Mouse (Mus musculus): ENCODE measurements at regions not wholly inside any gene's neighbourhood (a gene's known extent, or its start where the extent isn't known, plus 50 kb on each side); places are given as distances from the start of the nearest gene placed in this dataset.
"Not testable (repeated sequence)": the region's sequence is repeated elsewhere in the genome, so short reads cannot be mapped to it uniquely, and the experiment has no call there.

DNA sequence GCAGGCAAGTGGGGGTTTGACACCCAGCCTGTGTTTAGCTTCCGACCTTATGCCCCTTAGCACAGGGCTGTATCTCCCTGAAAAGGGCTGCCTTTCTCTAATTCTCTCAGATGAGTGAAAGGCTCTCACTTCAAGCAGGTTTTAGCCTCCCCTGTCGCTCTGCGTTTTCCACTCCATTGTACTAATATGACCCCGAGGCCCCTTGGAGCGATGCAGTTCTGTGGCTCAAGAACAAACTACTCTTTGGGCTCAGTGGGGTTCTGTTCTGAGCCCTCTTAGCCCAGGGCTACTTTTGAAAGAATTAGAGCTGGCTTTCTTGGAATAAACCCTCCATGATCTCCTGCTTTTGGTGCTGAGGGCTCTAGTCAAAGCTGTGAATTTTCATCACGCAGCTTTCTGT is 53.4 kb upstream of the Castor2 start:
- no peak overlapping the region for H3K9ac ChIP-seq
- H3K4me1 ChIP-seq (replicated peaks), result no peaks in the 10 kb centered on the region
- H3K9me3 ChIP-seq, result no peaks in the 10 kb centered on the region
- no peak overlapping the region for H3K4me3 ChIP-seq
- H3K27ac ChIP-seq (replicated peaks), result no peak overlapping the region
- H3K27me3 ChIP-seq, result 0 out of 2 replicates have a peak, but pooled peaks cover 6% of the 10 kb centered on the region
- no peaks in the 10 kb centered on the region for H3K36me3 ChIP-seq
- ATAC-seq (ENCODE audit: low FRiP score, low read depth), result no peak
- 40% methylated on average over 6 of the region's 6 CpGs for WGBS
- H3K4me2 ChIP-seq, result no peak overlapping the region

DNA sequence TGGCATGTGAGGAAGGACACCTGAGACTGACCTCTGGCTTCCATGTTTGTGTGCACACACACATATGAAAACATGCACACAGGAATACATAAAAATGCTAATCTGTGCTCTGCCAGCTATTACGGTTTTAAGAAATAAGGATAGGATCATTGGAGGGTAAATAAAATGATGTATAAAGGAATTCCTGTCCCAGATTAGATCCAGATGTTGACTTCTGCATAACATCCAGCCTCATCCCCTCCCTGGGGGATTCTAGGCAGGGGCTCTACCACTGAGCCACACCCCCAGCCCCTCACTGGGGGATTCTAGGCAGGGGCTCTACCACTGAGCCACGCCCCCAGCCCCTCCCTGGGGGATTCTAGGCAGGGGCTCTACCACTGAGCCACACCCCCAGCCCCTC is 56.6 kb upstream of the Castor2 start:
- 77% methylated on average over 1 of the region's 2 CpGs for WGBS
- not testable (repeated sequence) for H3K9me3 ChIP-seq; H3K4me1 ChIP-seq (replicated peaks); H3K4me2 ChIP-seq; H3K9ac ChIP-seq; H3K27ac ChIP-seq (replicated peaks); H3K36me3 ChIP-seq; H3K27me3 ChIP-seq; ATAC-seq (ENCODE audit: low FRiP score, low read depth); H3K4me3 ChIP-seq

DNA sequence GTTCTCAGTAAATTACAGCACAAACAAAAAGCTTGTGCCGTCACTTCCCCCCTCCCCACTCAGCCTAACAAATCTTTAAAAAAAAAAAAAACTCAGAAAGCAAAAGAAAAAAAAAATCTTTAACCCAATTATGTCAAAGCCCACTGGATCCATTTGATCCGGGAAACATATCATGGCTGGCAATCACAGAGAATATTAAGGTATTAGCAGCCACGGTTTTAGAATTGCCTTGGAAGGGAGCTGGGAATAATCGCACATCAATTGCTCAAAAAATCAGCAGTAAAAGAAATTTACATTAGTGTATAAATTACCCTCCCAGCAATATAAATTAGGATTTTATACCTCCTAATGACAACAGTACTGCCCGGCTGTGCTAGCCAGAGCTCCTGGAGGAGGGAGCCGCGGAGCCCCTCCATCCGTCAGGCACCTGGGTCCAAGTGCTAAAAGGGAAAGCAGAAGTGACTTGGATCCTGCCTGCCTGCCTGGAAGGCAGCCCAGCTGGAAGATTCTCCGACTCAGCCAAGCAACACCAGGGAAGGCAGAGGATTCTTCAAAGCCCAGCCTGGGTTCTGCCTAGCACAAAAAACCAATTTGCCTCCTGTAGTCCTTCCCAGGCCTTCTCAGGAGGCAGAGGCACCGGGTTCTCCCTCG is 72.1 kb upstream of the Castor2 start:
- no peaks in the 10 kb centered on the region for H3K36me3 ChIP-seq
- no peak for ATAC-seq (ENCODE audit: low FRiP score, low read depth)
- WGBS, result 17% methylated on average over 11 of the region's 11 CpGs
- peak overlapping the region; percentile 73 for H3K27ac ChIP-seq (replicated peaks)
- H3K9ac ChIP-seq, result no peak overlapping the region
- H3K27me3 ChIP-seq, result no peaks in the 10 kb centered on the region
- H3K4me2 ChIP-seq, result peak overlapping the region; percentile 20; the same call in 1 of the 2 replicates
- no peak overlapping the region for H3K4me3 ChIP-seq
- no peaks in the 10 kb centered on the region for H3K9me3 ChIP-seq
- H3K4me1 ChIP-seq (replicated peaks), result peaks cover 10% of the 10 kb centered on the region

DNA sequence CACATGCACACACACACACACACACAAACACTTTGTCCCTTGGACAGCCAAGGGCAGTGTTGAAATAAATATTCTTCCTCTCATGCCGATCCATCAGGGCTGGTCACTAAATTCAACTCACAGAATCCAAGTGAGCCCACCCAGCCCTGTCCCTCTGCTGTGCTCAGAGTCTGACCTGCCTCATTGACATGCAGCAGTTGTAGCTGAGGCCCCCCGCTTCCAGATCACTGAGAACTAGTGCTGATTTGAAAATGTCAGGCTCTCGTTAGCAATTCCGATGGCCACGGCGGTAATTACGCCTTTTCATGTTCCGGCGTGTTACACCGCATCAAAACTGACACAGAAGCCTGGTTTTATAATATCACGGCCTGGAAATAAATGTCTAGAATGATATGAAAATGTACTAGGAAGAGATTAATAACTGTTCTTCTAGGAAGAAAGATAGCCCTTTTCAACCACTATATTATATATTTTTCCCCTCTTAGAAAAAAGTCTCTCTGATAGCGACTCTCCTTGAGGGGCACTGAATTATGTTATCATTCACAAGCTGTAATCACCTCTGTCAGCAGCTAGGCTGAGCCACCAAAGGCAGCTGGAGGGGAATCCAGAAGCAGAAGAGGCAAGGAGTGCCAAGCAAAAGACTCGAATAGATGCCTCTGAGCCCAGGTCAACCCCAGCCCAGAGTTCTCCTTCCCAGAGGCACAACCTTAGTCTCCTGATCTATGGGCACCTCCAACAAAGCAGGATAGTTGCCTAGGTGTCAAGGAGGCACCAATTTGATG is 79.7 kb upstream of the Castor2 start:
- H3K36me3 ChIP-seq, result no peaks in the 10 kb centered on the region
- H3K4me2 ChIP-seq, result peak overlapping the region; percentile 26; the same call in 1 of the 2 replicates
- no peak for ATAC-seq (ENCODE audit: low FRiP score, low read depth)
- H3K4me1 ChIP-seq (replicated peaks), result peaks cover 19% of the 10 kb centered on the region
- H3K27ac ChIP-seq (replicated peaks), result peak overlapping the region; percentile 22; the same call in 1 of the 2 replicates
- no peak overlapping the region for H3K9ac ChIP-seq
- H3K4me3 ChIP-seq, result no peak overlapping the region
- WGBS, result 31% methylated on average over 13 of the region's 13 CpGs
- H3K27me3 ChIP-seq, result no peaks in the 10 kb centered on the region
- H3K9me3 ChIP-seq, result no peaks in the 10 kb centered on the region

DNA sequence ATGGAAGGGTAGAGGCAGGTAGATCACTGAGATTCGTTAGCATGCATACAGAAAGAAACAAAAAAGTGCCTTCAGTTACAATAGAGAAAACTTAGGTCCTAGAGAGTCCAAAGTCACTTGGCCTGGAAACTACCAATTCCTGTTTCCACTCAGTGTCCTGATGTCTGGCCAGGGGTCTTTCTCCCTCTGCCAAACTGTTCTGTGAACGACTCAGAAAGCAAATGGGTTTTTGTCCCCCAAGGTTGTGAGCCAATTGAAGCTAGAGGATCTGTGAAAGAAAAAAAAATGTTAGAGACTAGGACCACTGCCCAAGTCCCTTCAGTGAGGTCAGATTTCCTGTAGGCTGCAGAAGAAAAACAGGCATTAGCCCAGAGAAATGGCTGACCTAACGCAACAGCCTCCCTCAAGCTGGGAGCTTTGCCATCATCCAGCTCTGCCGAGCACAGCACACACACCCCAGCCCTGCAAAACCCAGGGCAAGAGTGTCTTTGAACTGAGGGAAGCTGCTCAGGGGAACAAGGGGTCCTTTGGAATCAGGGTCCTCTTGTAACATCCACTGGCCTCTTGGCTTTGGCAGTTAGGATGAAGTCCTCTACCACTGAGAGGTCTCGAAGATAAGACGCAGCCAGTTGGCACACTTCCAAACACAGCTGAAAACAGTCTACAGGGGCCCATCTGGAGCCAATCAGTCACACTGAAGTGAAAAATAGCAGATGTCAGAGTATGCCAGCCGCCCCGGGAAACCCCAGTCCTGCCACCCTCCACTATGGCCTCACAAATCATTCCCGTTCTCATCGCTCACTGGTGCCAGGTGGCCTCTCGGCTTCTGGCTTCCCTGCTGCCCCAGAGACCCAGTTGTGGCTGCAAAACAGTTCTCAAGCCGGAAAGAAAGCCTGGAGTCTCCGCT is 85.0 kb upstream of the Castor2 start:
- WGBS, result 14% methylated on average over 13 of the region's 13 CpGs
- no peak overlapping the region for H3K4me3 ChIP-seq
- 0 out of 2 replicates have a peak, but pooled peaks cover 4% of the 10 kb centered on the region for H3K27me3 ChIP-seq
- 0 out of 2 replicates have a peak overlapping the region, but pooled peaks have one; percentile 2 for H3K4me2 ChIP-seq
- no peak overlapping the region for H3K9ac ChIP-seq
- peaks cover 15% of the 10 kb centered on the region for H3K4me1 ChIP-seq (replicated peaks)
- no peaks in the 10 kb centered on the region for H3K36me3 ChIP-seq
- no peaks in the 10 kb centered on the region for H3K9me3 ChIP-seq
- H3K27ac ChIP-seq (replicated peaks), result peak overlapping the region; percentile 71
- ATAC-seq (ENCODE audit: low FRiP score, low read depth), result peak; percentile 94

DNA sequence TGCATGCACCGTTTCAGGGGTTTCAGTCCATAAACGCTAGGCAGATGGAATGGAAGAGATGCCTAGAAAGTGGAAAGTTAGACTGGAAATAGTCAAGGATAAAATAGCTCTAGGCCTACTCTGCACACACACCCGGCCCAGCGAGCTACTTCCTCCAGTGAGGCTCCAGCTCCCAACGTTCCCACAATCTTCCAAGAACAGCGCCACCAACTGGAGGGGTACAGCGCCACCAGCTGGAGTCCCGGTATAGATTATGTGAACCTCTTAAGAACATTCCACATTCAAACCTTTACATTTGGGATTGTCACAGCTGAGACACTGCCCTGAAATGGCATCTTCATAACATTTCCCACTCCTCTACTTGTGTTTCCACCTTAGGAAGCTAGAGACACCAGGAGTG is 86.3 kb upstream of the Castor2 start:
- H3K9ac ChIP-seq, result no peak overlapping the region
- 83% methylated on average over 8 of the region's 8 CpGs for WGBS
- no peaks in the 10 kb centered on the region for H3K36me3 ChIP-seq
- no peak overlapping the region for H3K4me2 ChIP-seq
- H3K27me3 ChIP-seq, result 0 out of 2 replicates have a peak, but pooled peaks cover 4% of the 10 kb centered on the region
- ATAC-seq (ENCODE audit: low FRiP score, low read depth), result no peak
- no peak overlapping the region for H3K27ac ChIP-seq (replicated peaks)
- no peaks in the 10 kb centered on the region for H3K9me3 ChIP-seq
- H3K4me1 ChIP-seq (replicated peaks), result peaks cover 11% of the 10 kb centered on the region
- no peak overlapping the region for H3K4me3 ChIP-seq

DNA sequence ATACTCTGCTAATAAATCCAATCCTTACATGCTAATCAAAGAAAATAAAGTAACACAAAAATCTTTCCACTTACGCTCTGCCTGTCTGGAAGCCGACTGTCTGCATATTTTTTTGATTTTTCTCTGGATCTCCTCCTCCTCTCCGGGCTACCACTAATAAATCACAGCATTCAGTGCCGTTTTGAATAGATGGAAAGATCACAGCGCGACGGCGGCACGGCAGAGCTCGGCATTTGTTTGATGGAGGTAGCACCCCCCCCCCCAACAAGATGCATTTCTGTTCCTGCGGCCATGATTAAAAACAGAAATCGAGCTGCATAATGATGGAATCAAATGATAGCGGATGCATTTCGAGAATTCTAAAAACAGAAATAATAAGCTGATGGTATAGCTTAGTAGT is 89.7 kb upstream of the Castor2 start:
- Histone ChIP-seq H3K4me2 (no peak overlapping the region), H3K36me3 (no peaks in the 10 kb centered on the region), H3K27me3 (0 out of 2 replicates have a peak, but pooled peaks cover 4% of the 10 kb centered on the region), H3K4me1 (replicated peaks) (peaks cover 13% of the 10 kb centered on the region), H3K9ac (no peak overlapping the region), H3K4me3 (no peak overlapping the region), H3K27ac (replicated peaks) (no peak overlapping the region), H3K9me3 (no peaks in the 10 kb centered on the region)
- 43% methylated on average over 14 of the region's 14 CpGs for WGBS
- ATAC-seq (ENCODE audit: low FRiP score, low read depth), result no peak

DNA sequence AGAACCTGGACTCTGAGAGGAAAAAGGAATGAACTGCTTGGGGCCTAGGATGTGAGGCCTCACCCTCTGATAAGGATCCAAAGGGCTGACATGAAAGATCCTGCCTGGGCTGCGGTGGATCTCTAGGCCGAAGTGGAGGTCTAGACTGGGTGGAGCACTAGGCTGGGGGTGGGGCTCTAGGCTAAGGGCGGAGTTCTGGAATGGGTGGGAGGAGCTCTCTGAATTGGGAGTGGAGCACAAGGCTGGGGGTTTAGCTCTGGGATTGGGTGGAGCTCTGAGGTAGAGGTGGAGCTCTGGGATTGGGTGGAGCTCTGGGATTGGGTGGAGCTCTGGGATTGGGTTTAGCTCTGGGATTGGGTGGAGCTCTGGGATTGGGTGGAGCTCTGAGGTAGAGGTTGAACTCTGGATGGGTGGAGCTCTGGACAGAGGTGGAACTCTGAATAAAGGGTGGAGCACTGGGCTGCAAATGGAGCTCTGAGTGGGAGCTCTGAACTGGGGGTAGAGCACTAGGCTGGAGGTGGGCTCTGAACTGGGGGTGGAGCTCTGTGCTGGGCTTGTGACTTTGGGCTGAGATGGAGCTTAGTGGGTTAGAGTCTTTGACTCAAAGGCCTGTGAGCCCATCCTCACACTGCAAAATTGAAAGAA is 92.3 kb upstream of the Castor2 start:
- WGBS, result 16% methylated on average over 3 of the region's 3 CpGs
- ATAC-seq (ENCODE audit: low FRiP score, low read depth), result peak; percentile 19; the same call in 1 of the 2 replicates
- Histone ChIP-seq H3K9me3 (no peaks in the 10 kb centered on the region), H3K27ac (replicated peaks) (no peak overlapping the region), H3K4me2 (no peak overlapping the region), H3K4me1 (replicated peaks) (peaks cover 8% of the 10 kb centered on the region), H3K4me3 (no peak overlapping the region), H3K27me3 (no peaks in the 10 kb centered on the region), H3K36me3 (no peaks in the 10 kb centered on the region), H3K9ac (no peak overlapping the region)

GRCm38 (mm10) chr5:134006470-134007126 is 92.9 kb upstream of the Castor2 start:
- WGBS, result 3% methylated on average over 14 of the region's 14 CpGs
- peak; percentile 85 for ATAC-seq (ENCODE audit: low FRiP score, low read depth)

DNA sequence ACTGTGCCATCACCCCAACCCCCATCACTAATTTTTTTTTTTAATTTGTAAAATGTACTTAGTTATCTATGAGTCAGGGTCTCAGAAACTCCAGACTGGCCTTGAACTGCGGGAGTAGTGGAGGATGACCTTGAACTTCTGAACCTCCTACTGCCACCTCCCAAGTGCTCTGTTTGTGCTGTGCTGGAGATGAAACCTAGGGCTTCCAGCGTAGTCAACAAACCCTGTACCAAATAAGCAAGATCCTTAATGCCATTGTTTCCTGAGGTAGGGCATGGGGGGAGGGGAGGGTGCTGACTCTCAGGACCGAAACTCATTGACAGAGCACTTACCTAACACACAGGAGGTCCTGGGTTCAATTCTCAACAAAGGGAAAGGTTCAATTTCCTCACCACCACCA is 93.5 kb upstream of the Castor2 start:
- Histone ChIP-seq H3K4me1 (replicated peaks) (peaks cover 8% of the 10 kb centered on the region), H3K27ac (replicated peaks) (no peak overlapping the region), H3K9ac (no peak overlapping the region), H3K9me3 (no peaks in the 10 kb centered on the region), H3K27me3 (no peaks in the 10 kb centered on the region), H3K4me3 (no peak overlapping the region), H3K4me2 (no peak overlapping the region), H3K36me3 (no peaks in the 10 kb centered on the region)
- no peak for ATAC-seq (ENCODE audit: low FRiP score, low read depth)
- whole genome bisulfite sequencing, result 45% methylated on average over 3 of the region's 3 CpGs

More at GRCm38 (mm10) chr5:134006470-134007126, 92.9 kb upstream of the Castor2 start:
- H3K27me3 ChIP-seq, result no peaks in the 10 kb centered on the region
- peaks cover 8% of the 10 kb centered on the region for H3K4me1 ChIP-seq (replicated peaks)
- H3K9ac ChIP-seq, result no peak overlapping the region
- H3K9me3 ChIP-seq, result no peaks in the 10 kb centered on the region
- no peaks in the 10 kb centered on the region for H3K36me3 ChIP-seq
- H3K4me3 ChIP-seq, result no peak overlapping the region; the same call in 1 of the 2 replicates
- peak overlapping the region; percentile 53 for H3K4me2 ChIP-seq
- H3K27ac ChIP-seq (replicated peaks), result peak overlapping the region; percentile 39

GRCm38 (mm10) chr5:134000100-134000499 is 99.4 kb upstream of the Castor2 start:
- Histone ChIP-seq H3K4me1 (replicated peaks) (0 out of 2 replicates have a peak, but pooled peaks cover 3% of the 10 kb centered on the region), H3K9me3 (no peaks in the 10 kb centered on the region), H3K27ac (replicated peaks) (no peak overlapping the region), H3K27me3 (no peaks in the 10 kb centered on the region), H3K4me3 (no peak overlapping the region), H3K36me3 (no peaks in the 10 kb centered on the region), H3K9ac (no peak overlapping the region), H3K4me2 (no peak overlapping the region)
- no peak for ATAC-seq (ENCODE audit: low FRiP score, low read depth)
- 5% methylated on average over 3 of the region's 3 CpGs for WGBS

All from hindbrain, embryonic 15.5 days (tissue).